ENCODE assay signal across 9 mouse cellular contexts in genomic region chr15:84324870-84325553, GRCm38 (mm10). TPM values are rescaled to one million over a fixed set of nuclear protein-coding genes. Genes with fewer than 3 reads are reported as not detected.
DNase-seq lines count a peak whose midpoint lies in the region; ATAC-seq and TF ChIP-seq lines count a peak whose summit lies in the region.
"Had no signal": no experiment of that assay in that cellular context is flagged by ENCODE, and none has a peak within 500 bp of the region (broad histone marks: within the 10 kb centered on the region; RNA-seq: fewer than 3 reads in every experiment).

No protein-coding gene starts in this region.

- H3K36me3 ChIP-seq in E14TG2a.4 (ENCODE audit: insufficient read depth, low read length) = no peaks in the 10 kb centered on the region

- peaks cover 30% of the 10 kb centered on the region for H3K4me1 ChIP-seq in E14TG2a.4 (replicated peaks; ENCODE audit: low read depth, low read length)
- H3K4me1 ChIP-seq in cortical plate, adult 2 months (ENCODE audit: control insufficient read depth, insufficient read depth, low read length) = no peaks in the 10 kb centered on the region

- H3K4me3 ChIP-seq in E14TG2a.4 (replicated peaks; ENCODE audit: low read length) = peak overlapping the region; percentile 41
- H3K4me3 ChIP-seq in cortical plate, adult 2 months (ENCODE audit: insufficient read depth, low read length) = no peak overlapping the region
- H3K4me3 ChIP-seq: forebrain, embryonic 13.5 days had no signal

- TF ChIP-seq CTCF in E14TG2a.4 (conservative IDR thresholded peaks at IDR 0.05; ENCODE audit: low read length) = no peak
- no peak for TF ChIP-seq CTCF in cortical plate, adult 2 months (IDR thresholded peaks at IDR 0.05; ENCODE audit: extremely low read depth, insufficient read depth, low read length)

- 0 out of 2 replicates have a peak, but pooled peaks have one; percentile 22 for ATAC-seq in megakaryocyte-erythroid progenitor cell, adult 5-6 weeks (replicated peaks; ENCODE audit: low FRiP score, low TSS enrichment, poor library complexity, severe bottlenecking)
- ATAC-seq: forebrain, embryonic 13.5 days had no signal

- peak; percentile 21 for DNase-seq in kidney, postnatal 10 days
- DNase-seq in kidney, adult 18-20 months = no peak
- DNase-seq in ovary, postnatal 10 days (ENCODE audit: low spot score) = no peak
- DNase-seq in layer of hippocampus, postnatal 25 days (ENCODE audit: extremely low spot score in 1 of 2, low spot score in 1 of 2) = no peak
- DNase-seq: cerebellum, adult 2 months had no signal

- H3K27ac ChIP-seq in cortical plate, adult 2 months (ENCODE audit: insufficient read depth, low read length) = peak overlapping the region; percentile 36; the same call in 1 of the 2 replicates
- H3K27ac ChIP-seq: forebrain, embryonic 13.5 days had no signal

- H3K27me3 ChIP-seq in E14TG2a.4 (ENCODE audit: insufficient read depth, low read length) = peaks cover 78% of the 10 kb centered on the region
- H3K27me3 ChIP-seq: forebrain, embryonic 13.5 days had no signal

- no peak for TF ChIP-seq POLR2A in cortical plate, adult 2 months (IDR thresholded peaks at IDR 0.05; ENCODE audit: extremely low read depth, insufficient read depth, low read length)

- no peaks in the 10 kb centered on the region for H3K9me3 ChIP-seq in E14TG2a.4 (ENCODE audit: low read length)
- H3K9me3 ChIP-seq: forebrain, embryonic 13.5 days had no signal

RNA-seq across cellular contexts. Expression of gene Parvg, which starts 1.2 kb away (rescaled TPM):
- 5.6 and 7.1 TPM in 2 replicates for polyA plus RNA-seq in cortical plate, adult 2 months (2012; rRNA removed)
- 49.1 and 67.2 TPM in 2 replicates for total RNA-seq in megakaryocyte-erythroid progenitor cell, adult 5-6 weeks (2014; fragmentation: Nextera tagmentation)
- total RNA-seq in megakaryocyte-erythroid progenitor cell, adult 5-6 weeks (2017) = 80.8 and 173 TPM in 2 replicates
- 10 to 100 TPM; 15.8 to 19.2 TPM for total RNA-seq in layer of hippocampus, postnatal 25 days (2021)
